Mouse (Mus musculus): ENCODE results near the gene Kif16b.

GRCm38 (mm10) chr2:142709326-142709725 lies 192.0 kb downstream of the Kif16b start:
- TF ChIP-seq CTCF (IDR thresholded peaks at IDR 0.05; ENCODE audit: control insufficient read depth, insufficient read depth, low read length) (no peak), POLR2A (IDR thresholded peaks at IDR 0.05; ENCODE audit: borderline replicate concordance, control insufficient read depth, low read depth, low read length) (no peak)

Data from bone marrow, adult 2 months (tissue).